Mouse (Mus musculus) layer of hippocampus, adult 8-10 months (tissue): Measurements from ENCODE around the gene Lrrc43. TPM values are rescaled to one million over a fixed set of nuclear protein-coding genes. Genes with fewer than 3 reads are reported as not detected.
"Not testable (repeated sequence)": the region's sequence is repeated elsewhere in the genome, so short reads cannot be mapped to it uniquely, and the experiment has no call there.

ENCODE experiments used
- DNase-seq, 2 experiments: peaks; one replicate each; pipeline ENCODE4 v3.0.0; 2022; ENCODE audit warnings: low spot score in 2 of 2
- total RNA-seq, 4 experiments: library from RNA; stranded (reverse); gene quantifications; 2 replicates each; pipeline ENCODE4 v1.2.4; 2022

Lrrc43 gene
- total RNA-seq = under 1 TPM; 0.72 to 0.93 (median 0.85) TPM

- no peak for DNase-seq
These were observed at the start of gene Lrrc43, which contains the start of gene Il31 for GRCm38 (mm10) chr5:123489112-123489785. Gene Lrrc43 (plus strand): TSS chr5:123489305. Gene Il31 (minus strand): TSS chr5:123489489.

- no peak for DNase-seq
These were observed 49.8 kb upstream of the Lrrc43 start for GRCm38 (mm10) chr5:123439312-123439711.

- DNase-seq = no peak
These were observed 49.2 kb upstream of the Lrrc43 start for GRCm38 (mm10) chr5:123439941-123440340.

- DNase-seq = no peak
These were observed 48.4 kb upstream of the Lrrc43 start for GRCm38 (mm10) chr5:123440664-123441063.

- DNase-seq = no peak
These were observed 46.8 kb upstream of the Lrrc43 start for GRCm38 (mm10) chr5:123442283-123442682.

- peak; percentile 44 to 81 for DNase-seq
These were observed 45.0 kb upstream of the Lrrc43 start for GRCm38 (mm10) chr5:123444069-123444468.

GRCm38 (mm10) chr5:123444849-123445334 is 44.2 kb upstream of the Lrrc43 start:
- DNase-seq = no peak

GRCm38 (mm10) chr5:123451886-123452285 is 37.2 kb upstream of the Lrrc43 start:
- no peak for DNase-seq

- no peak for DNase-seq
These were observed 27.7 kb upstream of the Lrrc43 start for GRCm38 (mm10) chr5:123461420-123461819.

- no peak for DNase-seq
These were observed 24.5 kb upstream of the Lrrc43 start for GRCm38 (mm10) chr5:123464638-123465037.

- DNase-seq = no peak
These were observed 18.2 kb upstream of the Lrrc43 start for GRCm38 (mm10) chr5:123470784-123471400.

- no peak for DNase-seq
These were observed 15.3 kb upstream of the Lrrc43 start for GRCm38 (mm10) chr5:123473817-123474216.

GRCm38 (mm10) chr5:123487659-123488395 is 1.3 kb upstream of the Lrrc43 start:
- DNase-seq = no peak

- no peak for DNase-seq
These were observed 830 bp downstream of the Lrrc43 start for GRCm38 (mm10) chr5:123489935-123490334.

- DNase-seq = peak; percentile 48 to 63
These were observed 10.6 kb downstream of the Lrrc43 start for GRCm38 (mm10) chr5:123499717-123500116.

GRCm38 (mm10) chr5:123501973-123502372 is 12.9 kb downstream of the Lrrc43 start:
- DNase-seq = no peak

GRCm38 (mm10) chr5:123507936-123508723 is 19.0 kb downstream of the Lrrc43 start:
- DNase-seq = peak; percentile 62 to 68

GRCm38 (mm10) chr5:123508921-123509320 is 19.8 kb downstream of the Lrrc43 start:
- no peak for DNase-seq

- no peak for DNase-seq
These were observed 21.1 kb downstream of the Lrrc43 start, which contains the start of gene B3gnt4 for GRCm38 (mm10) chr5:123510160-123510559. Gene B3gnt4 (plus strand): TSS chr5:123510460.

- DNase-seq = not testable (repeated sequence)
These were observed 22.3 kb downstream of the Lrrc43 start for GRCm38 (mm10) chr5:123511426-123511825.

GRCm38 (mm10) chr5:123512102-123512501 is 23.0 kb downstream of the Lrrc43 start:
- DNase-seq = no peak
